Mouse (Mus musculus) naive thymus-derived CD4-positive, alpha-beta T cell, adult 5 months (primary cell): ENCODE results near the gene Kif22. TPM values are rescaled to one million over a fixed set of nuclear protein-coding genes. Genes with fewer than 3 reads are reported as not detected.

Source experiments
- polyA plus RNA-seq: library from polyadenylated mRNA; unstranded; fragments of 100-300 nt; shearing (Covaris generic); gene quantifications from one replicate; pipeline ENCODE4 v1.2.1, GENCODE M21; 2017

Kif22 gene
- 4.4 TPM for polyA plus RNA-seq

GRCm38 (mm10) chr7:127041851-127042672 lies at the start of gene Kif22:
Kif22 (minus strand) TSS chr7:127042471.

GRCm38 (mm10) chr7:127091114-127091896 lies 49.0 kb upstream of the Kif22 start, which contains the start of gene AI467606:
AI467606 (plus strand) TSS chr7:127091359.

DNA sequence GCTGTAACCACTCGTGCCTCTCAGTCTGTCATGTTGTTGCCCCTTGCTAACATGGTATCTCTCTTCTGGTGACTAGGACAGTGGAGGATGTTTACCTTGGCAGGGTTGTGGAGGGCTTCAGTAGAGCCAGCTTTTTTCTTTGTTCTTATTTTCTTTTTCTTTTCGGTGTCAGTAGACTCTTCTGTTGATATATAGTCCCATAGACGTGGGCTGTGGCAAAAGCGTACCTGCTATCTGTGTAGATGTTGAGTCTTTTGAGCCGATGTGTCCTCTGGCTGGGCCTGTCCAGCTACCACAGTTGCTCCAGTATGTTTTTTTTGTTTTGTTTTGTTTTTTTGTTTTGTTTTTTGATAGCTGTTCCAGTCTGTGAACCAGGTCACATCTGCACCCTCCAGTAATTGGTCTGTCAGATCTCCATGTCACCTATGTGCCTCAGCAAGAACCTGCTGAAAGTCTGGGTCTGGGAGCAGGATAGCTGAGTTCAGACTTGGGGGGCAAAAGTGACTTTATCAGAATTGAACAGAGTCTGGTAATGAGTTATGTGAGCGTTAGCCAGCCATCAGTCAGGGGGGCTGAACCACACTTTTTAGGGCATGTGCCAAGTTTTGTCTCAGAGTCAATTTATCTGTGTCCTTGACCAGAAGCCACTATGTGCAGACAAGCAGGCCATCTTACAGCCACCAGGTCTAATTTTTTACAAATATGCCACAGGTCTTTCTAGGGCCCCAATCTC lies 45.2 kb upstream of the Kif22 start, which contains the start of gene Zg16:
TSS of gene Zg16 (minus strand) at position 51 of the 733 bp plus-strand sequence.

GRCm38 (mm10) chr7:127026984-127027726 lies 15.1 kb downstream of the Kif22 start, which contains the start of gene Maz:
Maz (minus strand) TSS chr7:127027037.

DNA sequence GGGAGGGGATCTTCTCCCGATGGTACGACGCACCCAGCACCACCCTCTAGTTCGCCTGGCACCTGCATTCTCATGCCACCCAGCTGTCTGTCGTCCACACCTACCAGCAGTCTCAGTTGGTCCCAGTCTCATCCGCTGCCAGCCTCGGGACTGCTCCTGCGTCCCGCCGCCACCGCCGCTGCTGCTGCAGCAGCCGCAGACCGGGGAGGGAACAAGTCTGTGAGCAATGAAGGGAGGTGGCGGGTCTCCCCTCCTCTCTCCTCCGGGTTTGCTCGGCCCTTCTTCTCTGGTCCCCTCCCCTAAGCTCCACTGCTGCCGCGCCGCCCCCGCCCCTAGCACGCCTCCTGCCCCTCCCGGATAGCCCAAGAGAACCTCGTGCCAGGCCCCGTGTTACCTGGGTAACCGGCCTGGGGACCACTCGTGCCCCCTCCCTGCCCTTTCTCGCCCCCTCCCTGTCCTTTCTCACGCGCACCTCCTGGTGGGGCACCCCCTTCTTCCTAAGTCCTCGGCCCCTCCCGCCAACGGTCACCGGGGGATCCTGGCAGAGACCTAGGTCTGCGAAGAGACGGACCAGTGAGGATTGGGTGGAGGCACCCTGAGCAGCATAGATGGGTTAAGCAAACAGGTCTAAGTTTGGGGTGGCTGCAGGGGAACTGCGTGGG lies 21.2 kb downstream of the Kif22 start, which contains the start of the genes Gm42742 and Prrt2:
TSS of gene Gm42742 (minus strand) at position 197 of the 662 bp plus-strand sequence.
TSS of gene Prrt2 (minus strand) at position 311 of the 662 bp plus-strand sequence.

GRCm38 (mm10) chr7:127016971-127017949 lies 25.0 kb downstream of the Kif22 start, which contains the start of gene Pagr1a:
Pagr1a (minus strand) TSS chr7:127017352.

DNA sequence TGATC lies 26.0 kb downstream of the Kif22 start, which contains the start of gene Pagr1b:
TSS of gene Pagr1b (minus strand) at position 4 of the 5 bp plus-strand sequence.

GRCm38 (mm10) chr7:127014320-127014719 lies 28.0 kb downstream of the Kif22 start, which contains the start of gene Mvp:
Mvp (minus strand) TSS chr7:127014621.

Other genes starting within 250 kb of the Kif22 start
- gene Ppp4c, start 250.0 kb downstream of the Kif22 start, polyA plus RNA-seq: 341 TPM
- gene Fam57b, start 244.8 kb downstream of the Kif22 start, polyA plus RNA-seq: not detected
- gene 4930451I11Rik, start 210.8 kb downstream of the Kif22 start, polyA plus RNA-seq: not detected
- gene Doc2a, start 195.1 kb downstream of the Kif22 start, polyA plus RNA-seq: not detected
- 10.0 TPM for gene Hirip3, start 180.5 kb downstream of the Kif22 start, polyA plus RNA-seq
- gene Ino80e, start 180.1 kb downstream of the Kif22 start, polyA plus RNA-seq: 49.0 TPM
- 44.2 TPM for gene Taok2, start 157.8 kb downstream of the Kif22 start, polyA plus RNA-seq
- gene Tmem219, start 119.6 kb downstream of the Kif22 start, polyA plus RNA-seq: 32.2 TPM
- gene Kctd13, start 113.6 kb downstream of the Kif22 start, polyA plus RNA-seq: 37.5 TPM
- gene Asphd1, start 92.9 kb downstream of the Kif22 start, polyA plus RNA-seq: not detected
- gene Sez6l2, start 91.9 kb downstream of the Kif22 start, polyA plus RNA-seq: 0.36 TPM
- 143 TPM for gene Cdipt, start 66.6 kb downstream of the Kif22 start, polyA plus RNA-seq
- 0.70 TPM for gene Cdiptos, start 66.4 kb downstream of the Kif22 start, polyA plus RNA-seq
- gene Mvp, start 27.9 kb downstream of the Kif22 start, polyA plus RNA-seq: 34.6 TPM
- gene Pagr1b, start 26.0 kb downstream of the Kif22 start, polyA plus RNA-seq: 2.0 TPM
- gene Pagr1a, start 25.1 kb downstream of the Kif22 start, polyA plus RNA-seq: 34.0 TPM
- gene Gm42742, start 21.4 kb downstream of the Kif22 start, polyA plus RNA-seq: 30.6 TPM
- gene Prrt2, start 21.3 kb downstream of the Kif22 start, polyA plus RNA-seq: 2.7 TPM
- 76.6 TPM for gene Maz, start 15.4 kb downstream of the Kif22 start, polyA plus RNA-seq
- not detected for gene Zg16, start 44.9 kb upstream of the Kif22 start, polyA plus RNA-seq
- 117 TPM for gene AI467606, start 48.9 kb upstream of the Kif22 start, polyA plus RNA-seq
- 9.7 TPM for gene Qprt, start 79.8 kb upstream of the Kif22 start, polyA plus RNA-seq
- gene Spn, start 95.4 kb upstream of the Kif22 start, polyA plus RNA-seq: 42.1 TPM
- 47.5 TPM for gene Cd2bp2, start 153.6 kb upstream of the Kif22 start, polyA plus RNA-seq
- 47.3 TPM for gene Tbc1d10b, start 166.0 kb upstream of the Kif22 start, polyA plus RNA-seq
- 25.5 TPM for gene Mylpf, start 166.4 kb upstream of the Kif22 start, polyA plus RNA-seq
- 15.9 TPM for gene Zfp553, start 190.6 kb upstream of the Kif22 start, polyA plus RNA-seq
- 528 TPM for gene Sept1, start 190.7 kb upstream of the Kif22 start, polyA plus RNA-seq
- gene Zfp771, start 201.8 kb upstream of the Kif22 start, polyA plus RNA-seq: 7.6 TPM
- 10.1 TPM for gene Dctpp1, start 218.2 kb upstream of the Kif22 start, polyA plus RNA-seq
- gene Sephs2, start 231.6 kb upstream of the Kif22 start, polyA plus RNA-seq: 26.9 TPM